Mouse (Mus musculus) CD4-positive naive resting alpha-beta T cell, adult 76 days (primary cell): ENCODE results near the gene Sugt1. TPM values are rescaled to one million over a fixed set of nuclear protein-coding genes. Genes with fewer than 3 reads are reported as not detected.

Experiments
- total RNA-seq: library from RNA; stranded (reverse); gene quantifications from one replicate; pipeline ENCODE4 v1.2.4, GENCODE M21; 2023

The Sugt1 gene
- 79.8 TPM for total RNA-seq

DNA sequence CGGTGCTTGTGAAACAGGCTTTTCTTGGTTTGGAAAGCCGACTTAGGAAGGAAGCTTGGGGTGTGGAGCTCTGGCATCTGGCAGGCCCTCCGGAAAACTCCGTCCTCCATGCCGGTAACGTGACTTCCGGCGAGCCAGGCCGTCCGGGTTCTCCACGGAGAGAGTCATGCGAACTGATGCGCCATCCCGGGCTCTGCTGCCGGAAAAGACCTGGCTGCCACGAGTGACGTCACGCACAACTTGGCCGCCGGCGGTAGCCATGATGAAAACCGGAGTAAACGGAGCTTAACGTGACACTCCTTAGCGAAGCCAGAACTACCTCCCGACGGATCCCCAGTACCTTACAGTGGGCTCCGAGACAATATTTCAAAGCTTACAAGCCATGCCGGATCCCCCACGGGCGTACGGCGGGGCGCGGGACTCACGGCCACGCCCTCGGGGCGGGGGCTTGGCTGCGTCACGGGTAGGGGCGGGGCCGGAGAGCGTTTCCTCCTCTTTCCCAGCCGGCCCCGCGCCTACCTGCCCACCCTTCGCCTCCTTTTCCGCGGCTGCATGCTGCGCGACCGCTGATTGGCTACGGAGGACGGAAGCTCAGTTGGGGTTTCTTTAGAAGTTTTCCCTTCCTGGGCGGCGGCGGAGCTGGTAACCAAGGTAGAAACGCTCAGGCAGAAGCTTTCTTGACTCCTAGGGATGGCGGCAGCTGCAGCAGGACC is at the start of gene Sugt1:
Sugt1 (plus strand) TSS at position 553 of the 713 bp plus-strand sequence.

DNA sequence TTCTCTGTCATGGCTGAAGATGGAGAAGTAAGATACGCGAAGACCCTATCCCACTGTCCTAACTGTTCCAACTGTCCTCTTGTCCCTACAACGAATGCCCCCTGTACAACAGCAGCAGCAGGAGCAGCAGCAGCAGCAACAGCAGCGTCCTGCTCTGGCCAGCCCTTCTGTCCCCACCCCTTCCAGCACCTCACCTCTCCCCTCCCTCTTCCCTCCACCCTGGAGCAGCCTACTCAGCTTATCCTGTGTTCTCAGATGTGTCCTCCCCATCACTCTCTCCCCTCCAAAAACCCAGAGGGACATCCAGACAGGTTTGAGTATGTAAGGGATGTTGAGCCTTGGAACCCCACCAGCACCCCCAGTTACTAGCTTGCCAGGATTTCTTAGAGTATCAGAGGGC is 74.5 kb downstream of the Sugt1 start, which contains the start of gene Cnmd:
Cnmd (minus strand) TSS at position 170 of the 400 bp plus-strand sequence.

Other genes with a start within 250 kb of the Sugt1 start
- gene Naa16, start 196.9 kb upstream of the Sugt1 start, total RNA-seq = 57.1 TPM
- 0.32 TPM for gene Mtrf1, start 189.9 kb upstream of the Sugt1 start, total RNA-seq
- gene Kbtbd7, start 161.2 kb upstream of the Sugt1 start, total RNA-seq = 10.3 TPM
- gene Kbtbd6, start 135.9 kb upstream of the Sugt1 start, total RNA-seq = 0.23 TPM
- gene Elf1, start 106.5 kb upstream of the Sugt1 start, total RNA-seq = 243 TPM
- 24.9 TPM for gene Wbp4, start 106.2 kb upstream of the Sugt1 start, total RNA-seq
- gene Cnmd, start 74.5 kb downstream of the Sugt1 start, total RNA-seq = not detected
- not detected for gene Pcdh8, start 183.6 kb downstream of the Sugt1 start, total RNA-seq